Mouse (Mus musculus) liver, embryonic 12.5 days (tissue): ENCODE data around the gene Lhx2. TPM values are rescaled to one million over a fixed set of nuclear protein-coding genes. Genes with fewer than 3 reads are reported as not detected.

Source experiments
- ATAC-seq: fragments of 200-750 bp; cut with Nextera tagmentation; 2 replicates; pipeline ENCODE4 v1.8.0; 2017; ENCODE audit warnings: moderate number of reproducible peaks, mild to moderate bottlenecking, moderate library complexity
- H3K27ac ChIP-seq: fragments of 300-500 bp; sonication (generic); 2 replicates; pipeline ENCODE4 v1.5.1; 2016; ENCODE audit warnings: mild to moderate bottlenecking
- H3K27me3 ChIP-seq: fragments of 300-500 bp; sonication (generic); replicated peaks from 2 replicates; pipeline ENCODE4 v1.6.1; 2016; ENCODE audit warnings: mild to moderate bottlenecking, moderate library complexity
- H3K36me3 ChIP-seq: fragments of 300-500 bp; sonication (generic); 2 replicates; pipeline ENCODE4 v1.6.1; 2016; ENCODE audit warnings: mild to moderate bottlenecking, moderate library complexity
- H3K4me1 ChIP-seq: fragments of 300-500 bp; sonication (generic); 2 replicates; pipeline ENCODE4 v1.6.1; 2016
- H3K4me2 ChIP-seq: fragments of 300-500 bp; sonication (generic); 2 replicates; pipeline ENCODE4 v1.6.1; 2016; ENCODE audit warnings: mild to moderate bottlenecking, moderate library complexity
- H3K4me3 ChIP-seq: fragments of 300-500 bp; sonication (generic); 2 replicates; pipeline ENCODE4 v1.5.1; 2016; ENCODE audit warnings: mild to moderate bottlenecking, moderate library complexity
- H3K9ac ChIP-seq: fragments of 300-500 bp; sonication (generic); 2 replicates; pipeline ENCODE4 v1.6.1; 2016; ENCODE audit warnings: mild to moderate bottlenecking, moderate library complexity
- H3K9me3 ChIP-seq: fragments of 300-500 bp; sonication (generic); replicated peaks from 2 replicates; pipeline ENCODE4 v1.6.1; 2016; ENCODE audit warnings: mild to moderate bottlenecking, moderate library complexity
- WGBS: fragments of 180-500 bp; shearing (Covaris S2); methylation state at CpG from one replicate; pipeline ENCODE4 v1.1.7; 2016; ENCODE audit not compliant: insufficient replicate concordance; 5-methylcytosine and 5-hydroxymethylcytosine counted together
- polyA plus RNA-seq: library from polyadenylated mRNA; unstranded; fragments of >200 nt; fragmentation: Nextera tagmentation; extraction: Ambion mirVana; gene quantifications from 2 replicates; pipeline ENCODE4 v1.2.1, GENCODE M21; 2016

Gene Lhx2
- polyA plus RNA-seq, 1 experiment from 2014 or later: 8.6 TPM

GRCm38 (mm10) chr2:38355731-38356427 lies 16.8 kb downstream of the Lhx2 start:
- peaks cover 18% of the 10 kb centered on the region for H3K4me1 ChIP-seq
- H3K36me3 ChIP-seq: no peaks in the 10 kb centered on the region
- H3K27ac ChIP-seq: no peak overlapping the region
- peak overlapping the region; percentile 41; the same call in 1 of the 2 replicates for H3K9ac ChIP-seq
- peaks cover 100% of the 10 kb centered on the region for H3K27me3 ChIP-seq
- H3K4me3 ChIP-seq: peak overlapping the region; percentile 31
- H3K9me3 ChIP-seq: no peaks in the 10 kb centered on the region
- peak overlapping the region; percentile 45 for H3K4me2 ChIP-seq
- 3% methylated on average over 19 of the region's 19 CpGs for WGBS
- no peak for ATAC-seq

GRCm38 (mm10) chr2:38356428-38357260 lies 17.6 kb downstream of the Lhx2 start:
- Histone ChIP-seq H3K27me3 (peaks cover 100% of the 10 kb centered on the region), H3K4me3 (peak overlapping the region; percentile 31), H3K4me1 (peaks cover 10% of the 10 kb centered on the region), H3K4me2 (peak overlapping the region; percentile 45), H3K36me3 (no peaks in the 10 kb centered on the region), H3K27ac (no peak overlapping the region), H3K9me3 (no peaks in the 10 kb centered on the region), H3K9ac (peak overlapping the region; percentile 41; the same call in 1 of the 2 replicates)
- 3% methylated on average over 53 of the region's 53 CpGs for WGBS
- ATAC-seq: no peak

- H3K4me1 ChIP-seq: peaks cover 8% of the 10 kb centered on the region; the same call in 1 of the 2 replicates
- H3K4me3 ChIP-seq: peak overlapping the region; percentile 31
- H3K27me3 ChIP-seq: peaks cover 100% of the 10 kb centered on the region
- no peak overlapping the region; the same call in 1 of the 2 replicates for H3K9ac ChIP-seq
- H3K27ac ChIP-seq: no peak overlapping the region
- H3K9me3 ChIP-seq: no peaks in the 10 kb centered on the region
- H3K36me3 ChIP-seq: no peaks in the 10 kb centered on the region
- no peak for ATAC-seq
- WGBS: 4% methylated on average over 35 of the region's 35 CpGs
- peak overlapping the region; percentile 45 for H3K4me2 ChIP-seq
Measured at GRCm38 (mm10) chr2:38357294-38358246, 18.5 kb downstream of the Lhx2 start.

GRCm38 (mm10) chr2:38358611-38359010 lies 19.5 kb downstream of the Lhx2 start:
- Histone ChIP-seq H3K9me3 (no peaks in the 10 kb centered on the region), H3K9ac (no peak overlapping the region), H3K4me2 (no peak overlapping the region), H3K36me3 (no peaks in the 10 kb centered on the region), H3K4me3 (no peak overlapping the region), H3K27me3 (peaks cover 100% of the 10 kb centered on the region), H3K27ac (no peak overlapping the region), H3K4me1 (peaks cover 8% of the 10 kb centered on the region; the same call in 1 of the 2 replicates)
- ATAC-seq: no peak
- WGBS: 0% methylated on average over 3 of the region's 3 CpGs

GRCm38 (mm10) chr2:38359186-38359585 lies 20.1 kb downstream of the Lhx2 start:
- Histone ChIP-seq H3K4me3 (no peak overlapping the region), H3K27ac (no peak overlapping the region), H3K4me1 (peaks cover 8% of the 10 kb centered on the region; the same call in 1 of the 2 replicates), H3K4me2 (no peak overlapping the region), H3K36me3 (no peaks in the 10 kb centered on the region), H3K9me3 (no peaks in the 10 kb centered on the region), H3K9ac (no peak overlapping the region), H3K27me3 (peaks cover 100% of the 10 kb centered on the region)
- WGBS: 3% methylated on average over 10 of the region's 10 CpGs
- ATAC-seq: no peak

GRCm38 (mm10) chr2:38359811-38360210 lies 20.7 kb downstream of the Lhx2 start:
- H3K9ac ChIP-seq: no peak overlapping the region
- H3K4me2 ChIP-seq: no peak overlapping the region
- no peak overlapping the region for H3K27ac ChIP-seq
- no peaks in the 10 kb centered on the region for H3K36me3 ChIP-seq
- peaks cover 8% of the 10 kb centered on the region; the same call in 1 of the 2 replicates for H3K4me1 ChIP-seq
- H3K4me3 ChIP-seq: no peak overlapping the region
- no peaks in the 10 kb centered on the region for H3K9me3 ChIP-seq
- WGBS: 16% methylated on average over 13 of the region's 13 CpGs
- peaks cover 100% of the 10 kb centered on the region for H3K27me3 ChIP-seq
- ATAC-seq: no peak

GRCm38 (mm10) chr2:38366222-38366621 lies 27.1 kb downstream of the Lhx2 start:
- Histone ChIP-seq H3K27ac (no peak overlapping the region), H3K9me3 (no peaks in the 10 kb centered on the region), H3K36me3 (no peaks in the 10 kb centered on the region), H3K9ac (no peak overlapping the region), H3K4me3 (no peak overlapping the region), H3K4me2 (no peak overlapping the region), H3K4me1 (no peaks in the 10 kb centered on the region), H3K27me3 (peaks cover 97% of the 10 kb centered on the region)
- no peak for ATAC-seq
- WGBS: 59% methylated on average over 7 of the region's 7 CpGs

GRCm38 (mm10) chr2:38367023-38367422 lies 27.9 kb downstream of the Lhx2 start:
- no peaks in the 10 kb centered on the region for H3K9me3 ChIP-seq
- no peak overlapping the region for H3K4me3 ChIP-seq
- no peak for ATAC-seq
- H3K4me2 ChIP-seq: no peak overlapping the region
- no peaks in the 10 kb centered on the region for H3K4me1 ChIP-seq
- H3K27ac ChIP-seq: no peak overlapping the region
- no peak overlapping the region for H3K9ac ChIP-seq
- H3K36me3 ChIP-seq: no peaks in the 10 kb centered on the region
- 14% methylated on average over 9 of the region's 9 CpGs for WGBS
- H3K27me3 ChIP-seq: peaks cover 97% of the 10 kb centered on the region

- Histone ChIP-seq H3K9me3 (no peaks in the 10 kb centered on the region), H3K4me2 (no peak overlapping the region), H3K36me3 (no peaks in the 10 kb centered on the region), H3K4me1 (no peaks in the 10 kb centered on the region), H3K9ac (no peak overlapping the region), H3K4me3 (no peak overlapping the region), H3K27ac (no peak overlapping the region), H3K27me3 (peaks cover 96% of the 10 kb centered on the region)
- WGBS: 55% methylated on average over 5 of the region's 5 CpGs
- ATAC-seq: no peak
Measured at GRCm38 (mm10) chr2:38367852-38368251, 28.8 kb downstream of the Lhx2 start.

GRCm38 (mm10) chr2:38368746-38369330 lies 29.8 kb downstream of the Lhx2 start:
- no peaks in the 10 kb centered on the region for H3K36me3 ChIP-seq
- no peak overlapping the region for H3K27ac ChIP-seq
- peak; percentile 61; the same call in 1 of the 2 replicates for ATAC-seq
- H3K4me3 ChIP-seq: peak overlapping the region; percentile 29
- H3K27me3 ChIP-seq: peaks cover 96% of the 10 kb centered on the region
- no peak overlapping the region for H3K9ac ChIP-seq
- H3K4me2 ChIP-seq: peak overlapping the region; percentile 60
- H3K9me3 ChIP-seq: no peaks in the 10 kb centered on the region
- 9% methylated on average over 31 of the region's 31 CpGs for WGBS
- no peaks in the 10 kb centered on the region for H3K4me1 ChIP-seq

GRCm38 (mm10) chr2:38375606-38376304 lies 36.7 kb downstream of the Lhx2 start:
- Histone ChIP-seq H3K9me3 (no peaks in the 10 kb centered on the region), H3K27ac (no peak overlapping the region), H3K4me3 (no peak overlapping the region), H3K9ac (no peak overlapping the region), H3K36me3 (no peaks in the 10 kb centered on the region), H3K4me1 (peaks cover 10% of the 10 kb centered on the region), H3K27me3 (peaks cover 98% of the 10 kb centered on the region), H3K4me2 (peak overlapping the region; percentile 46)
- 5% methylated on average over 19 of the region's 20 CpGs for WGBS
- ATAC-seq: no peak
